Mouse (Mus musculus) myocyte (in vitro differentiated cells): ENCODE results near the gene Psg28. TPM values are rescaled to one million over a fixed set of nuclear protein-coding genes. Genes with fewer than 3 reads are reported as not detected.
"Not testable (repeated sequence)": the region's sequence is repeated elsewhere in the genome, so short reads cannot be mapped to it uniquely, and the experiment has no call there.

Experiments
- H3K27me3 ChIP-seq: one replicate; pipeline ENCODE4 v1.6.1; 2011; ENCODE audit not compliant: control insufficient read depth, insufficient read depth, insufficient read length
- H3K36me3 ChIP-seq: one replicate; pipeline ENCODE4 v1.6.1; 2011; ENCODE audit not compliant: control insufficient read depth, insufficient read depth
- H3K4me2 ChIP-seq: one replicate; pipeline ENCODE4 v1.6.1; 2011; ENCODE audit warnings: low read depth, control low read depth
- H3K4me3 ChIP-seq: one replicate; pipeline ENCODE4 v1.5.1; 2011; ENCODE audit warnings: mild to moderate bottlenecking, control low read depth, moderate library complexity
- H3K79me2 ChIP-seq: one replicate; pipeline ENCODE4 v1.6.1; 2011; ENCODE audit not compliant: control insufficient read depth, insufficient read depth
- H3ac ChIP-seq: one replicate; pipeline ENCODE4 v1.6.1; 2011; ENCODE audit not compliant: control insufficient read depth, insufficient read length
- CEBPB ChIP-seq: IDR thresholded peaks from 2 replicates; pipeline ENCODE4 v1.6.1; 2011; ENCODE audit warnings: mild to moderate bottlenecking, moderate library complexity; ENCODE audit not compliant: poor library complexity, insufficient read depth, severe bottlenecking
- E2F4 ChIP-seq: IDR thresholded peaks from one replicate; pipeline ENCODE4 v1.6.1; 2011; ENCODE audit warnings: mild to moderate bottlenecking, control low read depth, moderate library complexity; ENCODE audit not compliant: insufficient read depth
- MAX ChIP-seq: IDR thresholded peaks from one replicate; pipeline ENCODE4 v1.6.1; 2011; ENCODE audit warnings: low read depth, mild to moderate bottlenecking, control low read depth
- MYOD1 ChIP-seq, 3 experiments: IDR thresholded peaks; one replicate each; pipeline ENCODE4 v1.6.1; 2011; ENCODE audit warnings: control low read depth in 2 of 3, low read depth in 2 of 3, mild to moderate bottlenecking in 2 of 3, moderate library complexity in 1 of 3; ENCODE audit not compliant: insufficient read length in 2 of 3, control insufficient read depth in 1 of 3
- MYOG ChIP-seq, 3 experiments: IDR thresholded peaks; one replicate each; pipeline ENCODE4 v1.6.1; 2011; ENCODE audit warnings: control low read depth in 2 of 3, low read depth in 2 of 3, mild to moderate bottlenecking in 2 of 3; ENCODE audit not compliant: insufficient read length in 2 of 3, control insufficient read depth in 1 of 3, insufficient read depth in 1 of 3
- POLR2A ChIP-seq: IDR thresholded peaks from one replicate; pipeline ENCODE4 v1.6.1; 2011; ENCODE audit warnings: low read depth, mild to moderate bottlenecking, control low read depth, moderate library complexity; ENCODE audit not compliant: insufficient read length
- POLR2AphosphoS2 ChIP-seq: IDR thresholded peaks from one replicate; pipeline ENCODE4 v1.6.1; 2011; ENCODE audit warnings: low read depth, control low read depth; ENCODE audit not compliant: insufficient read length
- REST ChIP-seq: IDR thresholded peaks from one replicate; pipeline ENCODE4 v1.6.1; 2011; ENCODE audit warnings: mild to moderate bottlenecking, control low read depth, moderate library complexity; ENCODE audit not compliant: insufficient read depth, insufficient read length
- SRF ChIP-seq: IDR thresholded peaks from one replicate; pipeline ENCODE4 v1.6.1; 2011; ENCODE audit warnings: low read depth; ENCODE audit not compliant: control insufficient read depth, insufficient read length
- TCF12 ChIP-seq: IDR thresholded peaks from one replicate; pipeline ENCODE4 v1.6.1; 2011; ENCODE audit warnings: mild to moderate bottlenecking, control low read depth; ENCODE audit not compliant: poor library complexity, insufficient read depth, severe bottlenecking
- TCF3 ChIP-seq: IDR thresholded peaks from one replicate; pipeline ENCODE4 v1.6.1; 2011; ENCODE audit warnings: low read depth, control low read depth; ENCODE audit not compliant: insufficient read length
- USF1 ChIP-seq: IDR thresholded peaks from one replicate; pipeline ENCODE4 v1.6.1; 2011; ENCODE audit warnings: low read depth, mild to moderate bottlenecking, control low read depth, moderate library complexity
- polyA plus RNA-seq: library from polyadenylated mRNA; unstranded; fragments of >200 nt; fragmentation: generic; extraction: Trizol; gene quantifications from one replicate; pipeline ENCODE4 v1.2.1, GENCODE M21; 2012; ENCODE audit warnings: missing spikeins

Psg28 gene
- polyA plus RNA-seq, result 0.66 TPM

DNA sequence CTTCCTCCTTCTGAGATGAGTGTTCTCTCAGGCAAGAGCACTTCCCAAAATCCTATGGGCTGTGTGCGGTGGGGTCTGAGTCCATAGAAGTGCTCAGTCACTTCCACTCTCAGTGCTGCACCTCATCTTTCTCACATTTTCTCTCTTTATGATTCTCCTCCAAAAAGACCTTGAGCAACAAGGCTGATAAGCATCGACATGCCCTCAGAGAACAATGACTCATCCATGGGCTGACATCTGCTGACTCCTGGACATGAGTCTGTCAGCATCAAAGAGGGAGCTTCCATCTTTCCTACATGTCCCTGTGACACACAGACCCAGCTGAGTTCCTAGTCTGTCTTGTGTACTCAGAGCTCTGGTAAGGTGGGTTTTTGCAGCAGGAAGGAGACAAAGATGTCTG is at the start of gene Psg28:
Gene Psg28 (minus strand): TSS at position 101 of the 400 bp plus-strand sequence.
- H3K36me3 ChIP-seq, H3K4me3 ChIP-seq, H3ac ChIP-seq, H3K4me2 ChIP-seq, H3K79me2 ChIP-seq, H3K27me3 ChIP-seq: not testable (repeated sequence)

DNA sequence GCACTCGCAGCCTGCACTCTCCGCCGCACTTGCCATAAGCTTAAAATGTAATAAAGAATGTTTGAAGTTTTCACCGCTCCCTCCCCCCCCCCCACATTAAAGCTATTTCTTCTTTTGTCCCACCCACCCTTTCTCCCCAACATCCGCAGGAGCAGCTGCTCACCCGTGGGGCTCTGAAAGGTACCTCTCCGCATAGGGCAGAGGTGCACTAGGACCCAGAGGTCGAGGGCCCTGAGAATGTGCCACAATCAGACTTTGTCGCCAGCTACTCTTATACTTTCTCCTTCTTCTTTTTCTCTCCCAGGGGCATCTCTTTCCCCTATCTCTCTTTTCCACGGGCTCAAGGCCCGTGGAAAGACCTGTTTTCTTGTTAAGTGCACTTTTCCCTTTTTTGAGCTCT is 28.4 kb downstream of the Psg28 start:
- Histone ChIP-seq H3K36me3 (no peaks in the 10 kb centered on the region), H3K4me2 (no peak overlapping the region), H3K4me3 (no peak overlapping the region), H3ac (no peak overlapping the region), H3K79me2 (no peaks in the 10 kb centered on the region), H3K27me3 (no peaks in the 10 kb centered on the region)
- no peak for TF ChIP-seq TCF3
- no peak for TF ChIP-seq MAX
- no peak for TF ChIP-seq TCF12

DNA sequence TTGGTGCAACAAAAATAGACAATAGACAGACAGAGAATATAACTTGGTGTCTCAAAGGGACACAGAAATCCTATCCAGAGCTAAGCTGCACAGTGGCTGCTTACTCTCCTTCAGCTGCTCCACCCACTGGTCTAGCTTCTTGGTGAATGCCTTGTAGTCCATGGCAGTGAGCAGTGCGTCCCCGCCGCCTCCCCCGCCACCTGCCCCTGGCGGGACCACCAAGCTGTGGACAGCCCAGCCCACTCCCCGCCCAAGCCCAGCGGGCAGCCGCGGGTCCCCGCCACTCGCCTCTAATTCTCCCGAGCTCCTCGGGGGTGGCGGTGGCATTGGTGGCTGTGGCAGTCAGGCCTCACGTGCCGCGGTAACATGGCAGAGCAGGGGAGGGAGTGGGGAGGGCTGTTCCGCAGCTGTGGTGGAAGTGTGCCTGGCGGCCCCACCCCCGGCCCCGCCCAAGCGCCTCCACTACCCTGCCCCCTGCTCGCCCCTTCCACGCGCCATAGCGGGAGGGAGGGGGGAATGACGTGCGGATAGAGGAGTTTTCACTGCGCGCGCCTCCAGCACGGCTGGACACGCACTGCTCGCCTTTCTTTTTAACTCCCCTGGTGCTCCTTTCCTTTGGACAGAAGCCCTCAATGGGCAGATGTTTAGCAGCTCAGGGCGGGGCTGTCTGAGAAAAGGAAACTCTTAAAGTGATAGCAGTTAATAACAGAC is 29.2 kb downstream of the Psg28 start:
- H3K36me3 ChIP-seq, result no peaks in the 10 kb centered on the region
- no peak overlapping the region for H3K4me3 ChIP-seq
- no peak overlapping the region for H3K4me2 ChIP-seq
- no peaks in the 10 kb centered on the region for H3K27me3 ChIP-seq
- H3ac ChIP-seq, result no peak overlapping the region
- TF ChIP-seq REST (no peak), POLR2AphosphoS2 (no peak), MAX (no peak), CEBPB (no peak)
- H3K79me2 ChIP-seq, result no peaks in the 10 kb centered on the region

DNA sequence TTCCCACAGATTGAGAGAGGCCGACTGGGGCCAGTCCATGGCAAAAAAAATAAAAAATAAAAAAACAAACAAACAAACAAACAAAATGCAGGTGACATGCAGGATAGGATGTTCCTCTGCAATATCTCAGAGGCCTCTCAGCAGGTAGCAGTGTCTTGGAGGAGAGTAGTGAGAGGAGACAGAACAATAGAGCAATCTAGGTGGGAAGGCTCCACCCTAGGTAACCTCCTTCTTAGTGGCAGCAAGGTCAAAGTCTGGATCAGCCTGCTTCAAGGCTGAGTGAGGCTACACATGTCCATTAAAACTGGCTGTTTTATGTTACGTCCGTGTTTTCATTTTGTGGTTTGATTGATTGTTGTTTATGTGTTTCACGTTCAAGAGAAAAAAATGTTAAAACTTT is 40.4 kb downstream of the Psg28 start:
- not testable (repeated sequence) for H3K79me2 ChIP-seq, H3K4me3 ChIP-seq, H3K36me3 ChIP-seq, H3K4me2 ChIP-seq, H3K27me3 ChIP-seq, H3ac ChIP-seq

DNA sequence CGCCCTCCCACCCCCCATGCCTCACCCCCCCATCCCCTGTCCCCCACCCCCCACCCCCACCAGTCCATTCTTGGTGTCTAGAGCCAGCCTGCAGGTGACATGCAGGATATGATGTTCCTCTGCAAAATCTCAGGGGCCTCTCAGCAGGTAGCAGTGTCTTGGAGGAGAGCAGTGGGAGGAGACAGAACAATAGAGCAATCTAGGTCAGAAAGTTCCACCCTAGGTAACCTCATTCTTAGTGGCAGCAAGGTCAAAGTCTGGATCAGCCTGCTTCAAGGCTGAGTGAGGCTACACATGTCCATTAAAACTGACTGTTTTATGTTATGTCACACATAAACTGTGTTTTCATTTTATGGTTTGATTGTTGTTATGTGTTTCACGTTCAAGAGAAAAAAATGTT is 53.5 kb downstream of the Psg28 start:
- Histone ChIP-seq H3K36me3 (no peaks in the 10 kb centered on the region), H3K27me3 (no peaks in the 10 kb centered on the region), H3K79me2 (no peaks in the 10 kb centered on the region), H3ac (no peak overlapping the region), H3K4me2 (no peak overlapping the region), H3K4me3 (no peak overlapping the region)
- TF ChIP-seq MAX (no peak), E2F4 (no peak), REST (no peak), POLR2A (no peak), TCF12 (no peak), TCF3 (no peak), MYOG (IDR thresholded peaks at IDR 0.05; ENCODE audit: control insufficient read depth in 1 of 3, insufficient read depth in 1 of 3, insufficient read length in 2 of 3, low read depth in 2 of 3) (no peak), CEBPB (no peak), USF1 (no peak), POLR2AphosphoS2 (no peak), MYOD1 (IDR thresholded peaks at IDR 0.05; ENCODE audit: control insufficient read depth in 1 of 3, insufficient read length in 2 of 3, low read depth in 2 of 3) (no peak), SRF (no peak)

Other genes with a start within 250 kb of the Psg28 start
- not detected for gene Mill1, start 186.7 kb downstream of the Psg28 start, polyA plus RNA-seq
- not detected for gene Psg18, start 77.0 kb downstream of the Psg28 start, polyA plus RNA-seq
- 0.16 TPM for gene Psg26, start 52.1 kb upstream of the Psg28 start, polyA plus RNA-seq
- gene Psg25, start 100.2 kb upstream of the Psg28 start, polyA plus RNA-seq, result not detected
- not detected for gene Psg27, start 135.3 kb upstream of the Psg28 start, polyA plus RNA-seq
- gene Psg23, start 184.5 kb upstream of the Psg28 start, polyA plus RNA-seq, result not detected
- not detected for gene Psg21, start 224.7 kb upstream of the Psg28 start, polyA plus RNA-seq